Mouse (Mus musculus) heart, embryonic 11.5 days (tissue): ENCODE results near the gene Ckap2l. TPM values are rescaled to one million over a fixed set of nuclear protein-coding genes. Genes with fewer than 3 reads are reported as not detected.
A peak's percentile ranks its signal among the peaks of the same experiment; 100 is the strongest.

Experiments
- ATAC-seq: fragments of 200-750 bp; cut with Nextera tagmentation; replicated peaks from 2 replicates; pipeline ENCODE4 v1.8.0; 2017; ENCODE audit warnings: moderate library complexity; ENCODE audit not compliant: insufficient number of reproducible peaks, low FRiP score, low TSS enrichment
- H3K27ac ChIP-seq: fragments of 300-500 bp; sonication (generic); 2 replicates; pipeline ENCODE4 v1.5.1; 2014; ENCODE audit warnings: mild to moderate bottlenecking, low read depth, low read length
- H3K27me3 ChIP-seq: fragments of 300-500 bp; sonication (generic); 2 replicates; pipeline ENCODE4 v1.6.1; 2014; ENCODE audit warnings: mild to moderate bottlenecking, low read length, mixed read lengths; ENCODE audit not compliant: control insufficient read depth, insufficient read depth
- H3K36me3 ChIP-seq: fragments of 300-500 bp; sonication (generic); 2 replicates; pipeline ENCODE4 v1.6.1; 2014; ENCODE audit warnings: mild to moderate bottlenecking, low read length, moderate library complexity, mixed read lengths; ENCODE audit not compliant: control insufficient read depth, insufficient read depth
- H3K4me1 ChIP-seq: fragments of 300-500 bp; sonication (generic); 2 replicates; pipeline ENCODE4 v1.6.1; 2014; ENCODE audit warnings: low read length; ENCODE audit not compliant: control insufficient read depth, insufficient read depth
- H3K4me2 ChIP-seq: fragments of 300-500 bp; sonication (generic); 2 replicates; pipeline ENCODE4 v1.6.1; 2014; ENCODE audit warnings: mild to moderate bottlenecking, moderate library complexity
- H3K4me3 ChIP-seq: fragments of 300-500 bp; sonication (generic); 2 replicates; pipeline ENCODE4 v1.5.1; 2014; ENCODE audit warnings: low read depth, low read length
- H3K9ac ChIP-seq: fragments of 300-500 bp; sonication (generic); 2 replicates; pipeline ENCODE4 v1.6.1; 2014; ENCODE audit warnings: mild to moderate bottlenecking, low read depth, low read length, moderate library complexity
- H3K9me3 ChIP-seq: fragments of 300-500 bp; sonication (generic); replicated peaks from 2 replicates; pipeline ENCODE4 v1.6.1; 2016; ENCODE audit warnings: low read length; ENCODE audit not compliant: control insufficient read depth
- WGBS: fragments of 180-500 bp; shearing (Covaris S2); extraction: QIAGEN DNeasy Blood & Tissue Kit; methylation state at CpG from one replicate; pipeline ENCODE4 v1.1.7; 2014; ENCODE audit not compliant: insufficient replicate concordance; 5-methylcytosine and 5-hydroxymethylcytosine counted together
- polyA plus RNA-seq: library from polyadenylated mRNA; unstranded; fragments of >200 nt; fragmentation: Nextera tagmentation; extraction: Ambion mirVana; gene quantifications from 2 replicates; pipeline ENCODE4 v1.2.1, GENCODE M21; 2014

Gene Ckap2l
- polyA plus RNA-seq, 1 experiment from 2014 or later, result 59.9 TPM

DNA sequence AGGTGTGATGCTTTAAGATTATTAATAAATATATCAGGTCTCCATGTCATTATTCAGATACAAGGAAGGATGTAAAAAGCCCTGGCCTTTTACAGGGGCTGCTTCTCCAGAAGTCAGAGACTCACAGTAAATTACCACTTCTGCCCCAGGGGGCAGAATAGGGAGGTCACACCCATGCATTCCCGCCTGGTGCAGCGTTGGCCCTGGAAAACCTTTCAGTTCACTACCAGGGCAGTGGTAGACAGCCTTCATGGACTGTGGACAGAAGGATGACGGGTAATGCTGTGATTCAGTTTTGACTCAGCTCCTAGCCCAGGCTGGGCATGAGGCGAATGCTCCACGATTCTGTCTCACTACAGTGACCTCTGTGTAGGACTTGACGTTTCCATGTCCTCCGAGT, 50.6 kb downstream of the Ckap2l start:
- H3K27ac ChIP-seq, result no peak overlapping the region

GRCm38 (mm10) chr2:129245618-129246017, 51.4 kb downstream of the Ckap2l start:
- Histone ChIP-seq H3K4me1 (peaks cover 27% of the 10 kb centered on the region), H3K36me3 (no peaks in the 10 kb centered on the region), H3K9me3 (no peaks in the 10 kb centered on the region), H3K27me3 (no peaks in the 10 kb centered on the region), H3K9ac (no peak overlapping the region), H3K4me2 (peak overlapping the region; percentile 4; the same call in 1 of the 2 replicates), H3K27ac (no peak overlapping the region), H3K4me3 (no peak overlapping the region)
- whole genome bisulfite sequencing, result 25% methylated on average over 5 of the region's 5 CpGs
- no peak; the same call in 1 of the 2 replicates for ATAC-seq

More for the DNA sequence above, 50.6 kb downstream of the Ckap2l start:
- Histone ChIP-seq H3K9me3 (no peaks in the 10 kb centered on the region), H3K36me3 (no peaks in the 10 kb centered on the region), H3K9ac (no peak overlapping the region), H3K4me2 (no peak overlapping the region), H3K4me3 (no peak overlapping the region), H3K27me3 (no peaks in the 10 kb centered on the region), H3K4me1 (peaks cover 21% of the 10 kb centered on the region)
- WGBS, result 69% methylated on average over 7 of the region's 7 CpGs
- no peak for ATAC-seq

- H3K4me1 ChIP-seq, result peaks cover 27% of the 10 kb centered on the region
Measured at GRCm38 (mm10) chr2:129244446-129245120, 52.4 kb downstream of the Ckap2l start.

DNA sequence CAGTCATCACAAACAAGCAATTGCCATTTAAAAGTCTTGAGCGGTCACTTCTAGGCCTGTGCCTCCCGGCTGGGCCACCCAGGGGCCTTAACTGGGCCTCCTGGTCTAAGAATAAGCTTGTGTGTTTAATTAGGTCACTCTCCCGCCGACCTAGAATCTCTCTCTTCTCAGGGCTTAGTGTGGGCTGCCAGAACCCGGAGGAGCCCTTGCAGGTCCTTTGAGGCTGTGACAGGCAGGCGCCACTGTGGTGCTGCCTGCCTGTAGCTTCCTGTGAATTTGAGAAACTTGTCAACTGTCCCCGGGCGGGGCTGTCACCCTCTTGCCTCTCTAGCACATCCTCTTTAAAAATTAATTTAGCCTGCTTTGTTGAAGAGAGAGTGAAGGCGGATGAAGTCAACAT, 53.2 kb downstream of the Ckap2l start:
- ATAC-seq, result no peak
- H3K27me3 ChIP-seq, result 0 out of 2 replicates have a peak, but pooled peaks cover 2% of the 10 kb centered on the region
- no peaks in the 10 kb centered on the region for H3K36me3 ChIP-seq
- no peaks in the 10 kb centered on the region for H3K9me3 ChIP-seq
- 24% methylated on average over 9 of the region's 9 CpGs for WGBS
- peak overlapping the region; percentile 42 for H3K27ac ChIP-seq
- peaks cover 27% of the 10 kb centered on the region for H3K4me1 ChIP-seq
- no peak overlapping the region; the same call in 1 of the 2 replicates for H3K4me2 ChIP-seq
- H3K9ac ChIP-seq, result peak overlapping the region; percentile 35; the same call in 1 of the 2 replicates
- H3K4me3 ChIP-seq, result no peak overlapping the region

More at GRCm38 (mm10) chr2:129244446-129245120, 52.4 kb downstream of the Ckap2l start:
- no peak overlapping the region for H3K9ac ChIP-seq
- 78% methylated on average over 20 of the region's 20 CpGs for WGBS
- H3K4me2 ChIP-seq, result no peak overlapping the region
- no peaks in the 10 kb centered on the region for H3K27me3 ChIP-seq
- H3K36me3 ChIP-seq, result no peaks in the 10 kb centered on the region
- no peak overlapping the region for H3K4me3 ChIP-seq
- no peaks in the 10 kb centered on the region for H3K9me3 ChIP-seq
- H3K27ac ChIP-seq, result no peak overlapping the region
- no peak for ATAC-seq

GRCm38 (mm10) chr2:129243005-129243404, 54.0 kb downstream of the Ckap2l start:
- 70% methylated on average over 4 of the region's 4 CpGs for WGBS
- Histone ChIP-seq H3K4me1 (peaks cover 27% of the 10 kb centered on the region), H3K27ac (no peak overlapping the region), H3K36me3 (no peaks in the 10 kb centered on the region), H3K27me3 (0 out of 2 replicates have a peak, but pooled peaks cover 2% of the 10 kb centered on the region), H3K4me3 (no peak overlapping the region), H3K4me2 (no peak overlapping the region), H3K9me3 (no peaks in the 10 kb centered on the region), H3K9ac (no peak overlapping the region)
- ATAC-seq, result no peak

DNA sequence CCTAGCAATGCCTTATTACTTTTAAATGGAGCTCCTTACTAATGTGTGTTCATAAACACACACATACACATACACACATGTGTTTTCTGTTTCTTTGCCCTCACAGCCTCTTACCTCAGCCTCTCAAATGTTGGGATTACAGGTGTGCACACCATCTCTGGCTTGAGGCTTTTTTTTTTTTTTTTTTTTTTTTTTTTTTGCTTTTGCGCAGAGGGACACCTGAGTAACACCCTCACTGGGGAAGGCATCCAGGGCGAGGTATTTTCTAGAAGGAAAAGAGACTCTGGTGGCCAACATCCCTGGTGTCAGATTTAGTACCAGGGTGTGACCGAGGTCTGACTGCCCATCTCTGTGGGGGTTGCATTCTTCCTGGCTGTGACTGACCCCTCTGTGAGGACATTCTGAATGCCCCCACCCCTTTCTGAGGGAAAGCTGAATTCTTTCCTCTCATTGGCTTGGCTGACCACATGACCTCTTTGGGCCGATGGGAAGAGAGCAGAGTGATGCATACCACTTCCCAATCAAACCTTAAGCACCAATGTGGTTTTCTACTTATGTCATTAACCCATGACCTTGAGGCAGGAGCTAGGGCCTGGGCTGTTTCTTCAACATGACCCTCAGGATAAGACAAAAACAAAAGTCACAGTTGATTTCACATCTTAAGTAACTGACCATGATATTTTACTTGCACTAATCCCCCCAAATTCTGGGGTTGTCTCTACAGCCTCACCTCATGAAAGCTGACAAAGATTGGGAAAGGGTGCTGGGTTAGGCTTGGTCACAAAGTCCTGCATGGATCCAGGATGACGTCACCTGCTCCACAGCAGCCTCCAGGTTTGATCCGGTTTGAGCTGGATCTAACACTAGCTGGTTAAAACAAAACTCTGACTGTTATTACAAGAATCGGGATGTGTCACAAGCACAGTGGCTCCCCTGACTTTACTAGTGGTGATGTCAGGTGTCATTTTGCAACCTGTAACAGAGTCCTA, 54.9 kb downstream of the Ckap2l start:
- H3K9ac ChIP-seq, result no peak overlapping the region; the same call in 1 of the 2 replicates
- peaks cover 27% of the 10 kb centered on the region for H3K4me1 ChIP-seq
- no peaks in the 10 kb centered on the region for H3K36me3 ChIP-seq
- no peak for ATAC-seq
- H3K27me3 ChIP-seq, result 0 out of 2 replicates have a peak, but pooled peaks cover 2% of the 10 kb centered on the region
- WGBS, result 63% methylated on average over 7 of the region's 7 CpGs
- no peak overlapping the region for H3K4me2 ChIP-seq
- 0 out of 2 replicates have a peak overlapping the region, but pooled peaks have one; percentile 75 for H3K27ac ChIP-seq
- no peaks in the 10 kb centered on the region for H3K9me3 ChIP-seq
- no peak overlapping the region for H3K4me3 ChIP-seq

DNA sequence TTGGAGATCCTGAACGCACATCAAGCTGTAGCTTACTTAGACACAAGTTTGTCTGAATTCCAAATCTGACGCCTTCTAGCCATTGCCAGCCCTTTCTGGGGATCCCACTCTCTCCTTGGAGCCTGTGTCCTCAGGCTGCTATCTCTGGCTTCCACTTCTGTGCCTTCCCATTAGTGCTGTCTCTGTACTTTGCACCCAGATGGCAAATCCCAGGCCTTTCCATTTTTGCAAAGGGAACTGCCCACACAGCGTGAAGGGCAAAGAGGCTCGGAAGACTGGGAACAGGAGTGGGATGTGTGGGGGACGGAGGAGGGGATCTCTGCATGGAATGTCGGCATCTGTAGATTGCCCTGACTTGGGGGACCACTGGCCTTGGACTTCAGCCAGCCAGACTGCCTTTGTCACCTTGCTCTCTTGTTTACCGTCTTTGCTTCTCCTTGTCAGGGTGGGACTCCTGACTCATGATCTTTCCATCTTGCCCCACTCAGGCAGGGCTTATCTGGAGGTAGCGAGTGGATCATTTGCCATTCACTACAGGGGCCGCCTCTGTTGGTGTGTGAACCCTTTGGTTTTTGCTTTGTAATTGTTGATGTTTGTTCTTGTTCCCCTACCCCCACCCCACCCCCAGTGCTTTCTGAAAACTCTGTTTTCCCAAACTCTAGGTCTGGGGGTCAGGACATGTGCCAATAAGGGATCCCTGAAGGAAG, 56.1 kb downstream of the Ckap2l start:
- H3K9me3 ChIP-seq, result no peaks in the 10 kb centered on the region
- peaks cover 30% of the 10 kb centered on the region for H3K4me1 ChIP-seq
- no peak overlapping the region for H3K4me3 ChIP-seq
- ATAC-seq, result peak; percentile 87
- 0 out of 2 replicates have a peak overlapping the region, but pooled peaks have one; percentile 10 for H3K9ac ChIP-seq
- peak overlapping the region; percentile 16; the same call in 1 of the 2 replicates for H3K4me2 ChIP-seq
- WGBS, result 51% methylated on average over 9 of the region's 9 CpGs
- H3K36me3 ChIP-seq, result no peaks in the 10 kb centered on the region
- H3K27ac ChIP-seq, result peak overlapping the region; percentile 75
- H3K27me3 ChIP-seq, result 0 out of 2 replicates have a peak, but pooled peaks cover 2% of the 10 kb centered on the region

DNA sequence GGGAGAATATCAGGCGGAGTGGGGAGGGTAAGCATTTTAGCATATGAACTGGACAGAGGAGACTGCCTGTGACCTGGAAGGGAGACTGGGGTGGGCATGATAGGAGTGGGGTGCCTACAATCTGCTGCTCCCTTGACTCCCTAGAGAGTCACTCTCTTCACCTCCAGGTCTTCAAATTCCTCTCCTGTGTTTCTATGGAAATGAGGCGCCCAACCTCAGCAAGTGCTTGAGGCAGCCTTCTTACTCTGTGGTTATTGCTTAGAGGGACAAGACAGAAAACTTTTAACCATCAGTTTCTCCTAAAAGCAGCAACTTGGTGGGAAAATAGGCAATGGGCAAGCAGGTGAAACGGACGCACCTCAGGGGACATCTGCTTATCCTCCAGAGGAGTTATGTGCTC, 60.5 kb downstream of the Ckap2l start:
- no peak overlapping the region for H3K27ac ChIP-seq
- no peak overlapping the region for H3K9ac ChIP-seq
- 73% methylated on average over 4 of the region's 4 CpGs for WGBS
- H3K36me3 ChIP-seq, result no peaks in the 10 kb centered on the region
- no peak overlapping the region for H3K4me3 ChIP-seq
- H3K4me2 ChIP-seq, result no peak overlapping the region
- no peak for ATAC-seq
- H3K27me3 ChIP-seq, result 0 out of 2 replicates have a peak, but pooled peaks cover 2% of the 10 kb centered on the region
- H3K4me1 ChIP-seq, result peaks cover 22% of the 10 kb centered on the region
- no peaks in the 10 kb centered on the region for H3K9me3 ChIP-seq
